Mouse (Mus musculus) bone marrow, adult 2 months (tissue): ENCODE results near the gene Ikzf1.

Experiments used
- CTCF ChIP-seq: fragments of 200-500 bp; IDR thresholded peaks from 2 replicates; pipeline ENCODE4 v1.5.1; 2011; ENCODE audit warnings: low read length, control low read depth; ENCODE audit not compliant: control insufficient read depth, insufficient read depth
- POLR2A ChIP-seq: fragments of 200-500 bp; IDR thresholded peaks from 2 replicates; pipeline ENCODE4 v1.6.1; 2011; ENCODE audit warnings: low read depth, mild to moderate bottlenecking, control low read depth, low read length, borderline replicate concordance; ENCODE audit not compliant: control insufficient read depth

DNA sequence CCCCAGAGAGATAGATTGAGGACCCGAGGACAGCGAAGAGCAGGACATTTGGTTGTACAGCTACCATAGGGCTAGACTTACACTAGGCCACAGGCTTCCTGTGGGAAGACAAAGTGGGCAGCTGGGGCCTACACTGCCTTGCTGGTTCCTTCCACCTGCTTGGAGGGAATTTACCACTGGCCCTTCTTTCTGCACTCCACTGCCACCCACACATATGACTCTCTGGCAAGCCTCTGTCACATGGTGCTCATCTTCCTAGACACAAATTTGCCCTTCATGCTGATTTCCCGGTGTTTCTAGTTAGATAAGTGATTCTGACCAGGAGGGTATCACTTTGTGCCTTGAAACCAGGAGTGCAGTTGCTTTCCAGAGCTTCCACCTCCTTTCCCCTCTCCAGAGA, 28.4 kb upstream of the Ikzf1 start:
- TF ChIP-seq CTCF (no peak), POLR2A (no peak)
